Mouse (Mus musculus) splenic B cell, adult 2 months (primary cell): Measurements from ENCODE around the gene Btbd2.
A peak's percentile ranks its signal among the peaks of the same experiment; 100 is the strongest.

ENCODE experiments used
- DNase-seq: peaks from one replicate; pipeline ENCODE4 v3.0.0-alpha.2; 2011; ENCODE audit warnings: low read depth, low spot score
- H3K27me3 ChIP-seq: 2 replicates; pipeline ENCODE4 v1.6.1; 2012; ENCODE audit warnings: mild to moderate bottlenecking, low read length, moderate library complexity, mixed read lengths; ENCODE audit not compliant: control insufficient read depth, poor library complexity, insufficient read depth, severe bottlenecking
- H3K36me3 ChIP-seq: 2 replicates; pipeline ENCODE4 v1.6.1; 2012; ENCODE audit warnings: mild to moderate bottlenecking, low read length, moderate library complexity, mixed read lengths; ENCODE audit not compliant: control insufficient read depth, poor library complexity, insufficient read depth, severe bottlenecking

The Btbd2 gene

GRCm38 (mm10) chr10:80695801-80696501 is 39.1 kb upstream of the Btbd2 start:
- peak; percentile 84 for DNase-seq
- Histone ChIP-seq H3K27me3 (no peaks in the 10 kb centered on the region), H3K36me3 (peaks cover 4% of the 10 kb centered on the region)

- DNase-seq: peak; percentile 95
- peaks cover 7% of the 10 kb centered on the region for H3K36me3 ChIP-seq
These were observed 38.3 kb upstream of the Btbd2 start for GRCm38 (mm10) chr10:80695186-80695585.

GRCm38 (mm10) chr10:80694159-80694938 is 37.5 kb upstream of the Btbd2 start:
- no peaks in the 10 kb centered on the region for H3K27me3 ChIP-seq
- DNase-seq: peak; percentile 58
- peaks cover 11% of the 10 kb centered on the region for H3K36me3 ChIP-seq

More at GRCm38 (mm10) chr10:80695186-80695585, 38.3 kb upstream of the Btbd2 start:
- no peaks in the 10 kb centered on the region for H3K27me3 ChIP-seq

- DNase-seq: peak; percentile 33
- H3K36me3 ChIP-seq: peaks cover 14% of the 10 kb centered on the region
- no peaks in the 10 kb centered on the region for H3K27me3 ChIP-seq
These were observed 36.7 kb upstream of the Btbd2 start for GRCm38 (mm10) chr10:80693401-80694045.

GRCm38 (mm10) chr10:80692249-80693165 is 35.6 kb upstream of the Btbd2 start:
- DNase-seq: peak; percentile 77
- H3K36me3 ChIP-seq: peaks cover 15% of the 10 kb centered on the region
- no peaks in the 10 kb centered on the region for H3K27me3 ChIP-seq

- no peaks in the 10 kb centered on the region for H3K27me3 ChIP-seq
- DNase-seq: peak; percentile 85
- peaks cover 32% of the 10 kb centered on the region for H3K36me3 ChIP-seq
These were observed 31.0 kb upstream of the Btbd2 start for GRCm38 (mm10) chr10:80687850-80688249.

- no peaks in the 10 kb centered on the region for H3K27me3 ChIP-seq
- H3K36me3 ChIP-seq: peaks cover 32% of the 10 kb centered on the region
- no peak for DNase-seq
These were observed 29.7 kb upstream of the Btbd2 start for GRCm38 (mm10) chr10:80686617-80687016.

- Histone ChIP-seq H3K36me3 (peaks cover 27% of the 10 kb centered on the region), H3K27me3 (no peaks in the 10 kb centered on the region)
- DNase-seq: no peak
These were observed 28.1 kb upstream of the Btbd2 start for GRCm38 (mm10) chr10:80684984-80685383.

GRCm38 (mm10) chr10:80684214-80684613 is 27.3 kb upstream of the Btbd2 start:
- Histone ChIP-seq H3K36me3 (peaks cover 21% of the 10 kb centered on the region), H3K27me3 (no peaks in the 10 kb centered on the region)
- peak; percentile 90 for DNase-seq

- DNase-seq: no peak
- peaks cover 20% of the 10 kb centered on the region for H3K36me3 ChIP-seq
- no peaks in the 10 kb centered on the region for H3K27me3 ChIP-seq
These were observed 26.8 kb upstream of the Btbd2 start for GRCm38 (mm10) chr10:80683647-80684046.

- Histone ChIP-seq H3K27me3 (no peaks in the 10 kb centered on the region), H3K36me3 (peaks cover 15% of the 10 kb centered on the region)
- DNase-seq: peak; percentile 88
These were observed 25.1 kb upstream of the Btbd2 start for GRCm38 (mm10) chr10:80682003-80682402.

GRCm38 (mm10) chr10:80680260-80680696 is 23.4 kb upstream of the Btbd2 start:
- H3K36me3 ChIP-seq: peaks cover 1% of the 10 kb centered on the region; the same call in 1 of the 2 replicates
- no peak for DNase-seq
- no peaks in the 10 kb centered on the region for H3K27me3 ChIP-seq

GRCm38 (mm10) chr10:80679556-80680259 is 22.8 kb upstream of the Btbd2 start:
- Histone ChIP-seq H3K27me3 (no peaks in the 10 kb centered on the region), H3K36me3 (no peaks in the 10 kb centered on the region)
- DNase-seq: no peak
